Mouse (Mus musculus) embryonic facial prominence, embryonic 12.5 days (tissue): ENCODE measurements at regions not wholly inside any gene's neighbourhood (a gene's known extent, or its start where the extent isn't known, plus 50 kb on each side); places are given as distances from the start of the nearest gene placed in this dataset.

Source experiments
- ATAC-seq: fragments of 200-750 bp; cut with Nextera tagmentation; 2 replicates; pipeline ENCODE4 v1.8.0; 2017; ENCODE audit not compliant: insufficient number of reproducible peaks, insufficient read depth, low FRiP score, low TSS enrichment
- H3K27ac ChIP-seq: fragments of 300-500 bp; sonication (generic); 2 replicates; pipeline ENCODE4 v1.5.1; 2016; ENCODE audit warnings: mild to moderate bottlenecking
- H3K27me3 ChIP-seq: fragments of 300-500 bp; sonication (generic); 2 replicates; pipeline ENCODE4 v1.6.1; 2016; ENCODE audit warnings: mild to moderate bottlenecking, moderate library complexity
- H3K36me3 ChIP-seq: fragments of 300-500 bp; sonication (generic); 2 replicates; pipeline ENCODE4 v1.6.1; 2016; ENCODE audit warnings: mild to moderate bottlenecking
- H3K4me1 ChIP-seq: fragments of 300-500 bp; sonication (generic); 2 replicates; pipeline ENCODE4 v1.6.1; 2016
- H3K4me2 ChIP-seq: fragments of 300-500 bp; sonication (generic); replicated peaks from 2 replicates; pipeline ENCODE4 v1.6.1; 2016; ENCODE audit warnings: mild to moderate bottlenecking, moderate library complexity
- H3K4me3 ChIP-seq: fragments of 300-500 bp; sonication (generic); 2 replicates; pipeline ENCODE4 v1.5.1; 2016; ENCODE audit warnings: mild to moderate bottlenecking
- H3K9ac ChIP-seq: fragments of 300-500 bp; sonication (generic); 2 replicates; pipeline ENCODE4 v1.6.1; 2016; ENCODE audit warnings: mild to moderate bottlenecking, moderate library complexity
- H3K9me3 ChIP-seq: fragments of 300-500 bp; sonication (generic); 2 replicates; pipeline ENCODE4 v1.6.1; 2016; ENCODE audit warnings: mild to moderate bottlenecking, moderate library complexity
- WGBS: fragments of 180-500 bp; shearing (Covaris S2); methylation state at CpG from one replicate; pipeline ENCODE4 v1.1.7; 2016; 5-methylcytosine and 5-hydroxymethylcytosine counted together

DNA sequence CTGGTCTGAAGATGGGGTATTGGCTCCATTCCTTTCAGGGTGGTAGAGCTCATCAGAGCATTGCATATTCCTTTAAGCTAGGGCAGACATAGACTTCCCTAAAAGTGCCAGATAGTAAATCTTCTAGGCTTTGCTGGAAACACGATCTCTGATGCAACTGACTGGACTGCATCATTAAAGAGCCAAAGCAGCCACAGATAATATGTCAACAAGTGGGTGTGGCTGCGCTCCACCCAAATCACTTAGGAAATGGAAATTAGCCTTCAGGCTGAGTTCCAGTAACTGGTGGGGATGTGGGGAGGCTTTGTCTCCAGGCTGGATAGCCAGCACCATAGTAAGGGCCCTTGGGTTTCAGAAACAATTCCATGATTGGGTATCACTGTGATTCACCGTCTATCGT, 97.3 kb upstream of the Gm12728 start:
- WGBS = 85% methylated on average over 4 of the region's 4 CpGs
- no peak for ATAC-seq
- Histone ChIP-seq H3K4me1 (peaks cover 14% of the 10 kb centered on the region; the same call in 1 of the 2 replicates), H3K27ac (no peak overlapping the region), H3K36me3 (no peaks in the 10 kb centered on the region), H3K4me3 (no peak overlapping the region), H3K27me3 (no peaks in the 10 kb centered on the region), H3K4me2 (no peak overlapping the region), H3K9ac (no peak overlapping the region), H3K9me3 (no peaks in the 10 kb centered on the region)

DNA sequence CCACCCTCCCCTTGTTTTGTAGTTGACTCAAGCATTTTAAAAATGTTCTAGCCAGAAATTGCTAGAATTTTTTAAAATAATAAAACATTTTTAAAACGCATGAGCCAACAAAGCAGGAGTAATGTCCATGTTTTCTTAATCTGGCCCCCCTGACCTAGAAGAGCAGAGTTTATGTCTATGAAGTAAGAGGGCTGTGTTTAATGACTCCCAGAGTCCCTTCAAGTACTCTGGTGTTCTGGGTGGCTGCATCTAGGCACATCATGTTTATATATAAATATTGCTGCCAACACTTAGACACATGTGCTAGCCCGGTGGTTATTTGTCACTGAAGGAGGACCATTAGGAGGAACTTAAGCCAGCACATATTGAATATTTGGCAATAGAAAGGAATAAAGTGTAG, 93.8 kb upstream of the Gm12728 start:
- no peaks in the 10 kb centered on the region; the same call in 1 of the 2 replicates for H3K4me1 ChIP-seq
- no peaks in the 10 kb centered on the region for H3K36me3 ChIP-seq
- no peak for ATAC-seq
- H3K9ac ChIP-seq = no peak overlapping the region
- 63% methylated on average over 2 of the region's 2 CpGs for WGBS
- no peak overlapping the region for H3K4me3 ChIP-seq
- H3K4me2 ChIP-seq = no peak overlapping the region
- no peak overlapping the region for H3K27ac ChIP-seq
- H3K9me3 ChIP-seq = no peaks in the 10 kb centered on the region
- no peaks in the 10 kb centered on the region for H3K27me3 ChIP-seq

DNA sequence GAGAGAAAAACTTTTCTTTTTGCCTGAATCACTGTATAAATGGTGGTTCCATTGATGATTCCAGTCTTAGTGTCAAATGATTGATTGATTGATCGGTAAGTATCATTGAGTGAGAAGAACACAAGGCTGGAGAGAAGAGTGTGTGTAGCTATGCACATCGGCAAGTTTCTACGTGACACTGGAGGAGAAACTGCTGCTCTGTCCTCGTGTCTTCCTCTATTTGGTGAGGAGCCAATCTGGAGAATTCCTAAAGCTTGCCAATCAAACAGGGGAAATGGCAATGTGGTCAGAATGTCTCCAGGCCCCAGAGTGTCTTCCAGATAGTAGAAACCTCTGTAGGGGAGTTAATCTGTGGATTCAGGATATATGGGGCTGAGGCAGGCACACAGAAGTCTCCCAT, 92.5 kb upstream of the Gm12728 start:
- Histone ChIP-seq H3K9ac (no peak overlapping the region), H3K27me3 (no peaks in the 10 kb centered on the region), H3K4me1 (no peaks in the 10 kb centered on the region; the same call in 1 of the 2 replicates), H3K4me2 (no peak overlapping the region), H3K36me3 (no peaks in the 10 kb centered on the region), H3K9me3 (no peaks in the 10 kb centered on the region), H3K27ac (no peak overlapping the region), H3K4me3 (no peak overlapping the region)
- no peak for ATAC-seq
- 80% methylated on average over 4 of the region's 4 CpGs for WGBS

DNA sequence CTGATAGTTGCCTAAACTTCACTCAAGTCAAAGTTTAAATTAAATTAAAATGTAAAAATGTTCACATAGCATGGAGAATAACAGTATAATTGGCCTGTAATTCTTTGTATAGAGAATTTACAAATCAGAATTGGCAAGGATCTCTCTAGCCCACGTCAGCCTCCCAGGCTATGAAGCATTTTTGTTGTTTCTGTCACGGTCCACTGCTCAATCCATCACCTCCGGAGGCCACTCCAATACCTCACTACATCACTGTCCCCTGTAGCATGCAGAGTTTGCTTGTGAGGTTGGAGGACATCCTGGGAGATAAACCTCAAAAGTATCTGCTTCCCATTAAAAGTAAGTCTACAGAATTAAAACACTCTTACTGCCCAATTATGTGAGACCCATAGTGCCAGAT, 87.6 kb upstream of the Gm12728 start:
- H3K27ac ChIP-seq = no peak overlapping the region
- H3K9me3 ChIP-seq = no peaks in the 10 kb centered on the region
- WGBS = 56% methylated on average over 3 of the region's 3 CpGs
- H3K27me3 ChIP-seq = no peaks in the 10 kb centered on the region
- no peak overlapping the region for H3K9ac ChIP-seq
- ATAC-seq = no peak
- no peak overlapping the region for H3K4me2 ChIP-seq
- no peaks in the 10 kb centered on the region; the same call in 1 of the 2 replicates for H3K4me1 ChIP-seq
- no peak overlapping the region for H3K4me3 ChIP-seq
- H3K36me3 ChIP-seq = no peaks in the 10 kb centered on the region

DNA sequence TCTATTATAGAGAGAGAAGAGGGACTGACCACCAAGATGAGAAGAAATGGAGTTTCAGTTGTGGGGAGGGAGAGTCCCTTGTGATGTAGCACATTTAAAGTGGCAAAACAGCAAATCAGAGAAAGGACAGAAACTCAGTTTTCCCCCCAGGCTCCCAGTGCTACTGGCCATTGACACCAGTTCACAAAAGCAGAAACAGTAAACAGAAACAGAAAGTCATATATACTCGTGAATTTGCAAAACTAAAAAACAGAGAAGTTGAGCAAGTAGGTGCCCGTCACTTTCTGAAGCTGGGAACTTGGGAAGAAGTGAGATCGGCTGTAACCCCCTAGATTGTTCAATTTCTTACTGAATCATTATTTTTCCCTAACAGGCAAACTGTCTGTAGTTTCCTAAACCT, 86.3 kb upstream of the Gm12728 start:
- Histone ChIP-seq H3K27ac (no peak overlapping the region), H3K9ac (no peak overlapping the region), H3K36me3 (no peaks in the 10 kb centered on the region), H3K4me3 (no peak overlapping the region), H3K4me2 (no peak overlapping the region), H3K4me1 (no peaks in the 10 kb centered on the region), H3K9me3 (no peaks in the 10 kb centered on the region), H3K27me3 (no peaks in the 10 kb centered on the region)
- ATAC-seq = no peak
- 78% methylated on average over 3 of the region's 3 CpGs for WGBS

DNA sequence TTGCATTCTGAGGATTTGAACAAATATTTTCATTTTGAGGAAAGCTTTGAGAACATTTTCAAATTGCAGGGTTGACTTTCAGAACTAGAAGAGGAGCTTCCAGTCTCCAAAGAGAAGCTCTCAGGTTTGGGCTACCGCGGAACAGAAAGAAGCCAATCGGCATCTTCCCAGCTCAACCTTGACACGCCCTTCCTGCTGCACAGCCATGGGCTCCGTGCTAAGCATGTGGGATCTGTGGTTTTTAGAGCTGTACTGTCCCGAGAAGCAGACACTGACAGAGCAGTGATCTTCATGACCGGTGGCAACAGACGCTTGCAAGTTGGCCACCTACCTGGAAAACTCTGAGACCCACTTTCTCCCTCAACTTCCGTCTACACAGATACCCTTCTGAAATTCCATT, 85.4 kb upstream of the Gm12728 start:
- no peak for ATAC-seq
- no peak overlapping the region for H3K9ac ChIP-seq
- no peak overlapping the region for H3K27ac ChIP-seq
- H3K4me2 ChIP-seq = no peak overlapping the region
- no peak overlapping the region for H3K4me3 ChIP-seq
- WGBS = 89% methylated on average over 9 of the region's 9 CpGs
- H3K9me3 ChIP-seq = no peaks in the 10 kb centered on the region
- H3K27me3 ChIP-seq = no peaks in the 10 kb centered on the region
- no peaks in the 10 kb centered on the region for H3K4me1 ChIP-seq
- no peaks in the 10 kb centered on the region for H3K36me3 ChIP-seq

DNA sequence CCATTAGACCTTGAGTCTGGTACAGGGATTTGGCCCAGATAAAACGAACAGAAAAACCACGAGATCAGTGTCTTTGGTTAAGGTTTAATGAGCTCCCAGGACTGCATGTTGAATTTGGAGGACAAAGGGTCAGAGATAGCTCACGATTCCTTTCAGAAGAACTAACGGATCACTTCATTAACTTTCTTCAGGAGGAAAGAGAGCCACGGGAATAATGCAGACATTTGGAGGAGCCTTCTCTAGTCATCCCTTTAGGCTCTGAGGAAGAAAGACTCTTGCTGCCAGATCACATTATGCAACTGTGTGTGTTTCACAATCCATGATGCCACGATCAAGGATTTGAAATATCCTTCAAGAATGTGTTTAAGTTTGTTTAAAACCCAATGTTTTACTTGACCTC, 83.7 kb upstream of the Gm12728 start:
- no peaks in the 10 kb centered on the region for H3K27me3 ChIP-seq
- H3K9ac ChIP-seq = no peak overlapping the region
- H3K4me1 ChIP-seq = no peaks in the 10 kb centered on the region
- H3K4me3 ChIP-seq = no peak overlapping the region
- no peaks in the 10 kb centered on the region for H3K9me3 ChIP-seq
- no peaks in the 10 kb centered on the region for H3K36me3 ChIP-seq
- no peak overlapping the region for H3K27ac ChIP-seq
- WGBS = 72% methylated on average over 6 of the region's 6 CpGs
- no peak for ATAC-seq
- no peak overlapping the region for H3K4me2 ChIP-seq

DNA sequence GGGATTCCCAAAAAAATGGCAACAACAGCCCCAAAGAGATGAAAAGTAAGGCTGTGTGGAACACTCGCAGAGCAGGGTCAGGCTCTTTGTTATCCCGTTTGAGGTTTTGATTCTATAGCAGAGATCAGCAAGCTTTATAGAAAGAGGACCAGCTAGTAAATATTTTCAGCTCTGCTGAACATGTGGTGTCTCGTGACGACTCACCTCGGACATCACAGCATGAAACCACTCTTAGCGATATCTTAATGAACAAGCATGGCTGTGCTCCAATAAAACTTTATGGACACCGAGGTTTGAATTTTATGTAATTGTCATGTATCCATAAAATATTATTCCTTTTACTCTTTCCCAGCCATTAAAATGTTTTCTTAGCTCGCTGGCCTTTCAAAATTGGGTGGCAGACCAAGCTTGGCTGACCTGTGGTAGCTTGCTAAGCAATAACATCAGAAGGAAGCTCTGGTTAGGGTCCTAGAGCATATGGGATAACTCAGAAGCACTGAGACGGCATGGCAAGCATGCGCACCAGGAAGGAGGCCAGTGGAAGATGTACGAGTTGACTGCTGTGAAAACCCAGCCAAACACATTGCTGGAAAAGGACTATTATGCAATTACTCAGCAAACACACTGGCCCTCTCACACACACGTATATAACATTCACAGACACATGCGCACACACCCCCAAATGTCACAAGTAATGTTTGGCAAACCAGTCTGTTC, 81.4 kb upstream of the Gm12728 start:
- Histone ChIP-seq H3K9me3 (0 out of 2 replicates have a peak, but pooled peaks cover 3% of the 10 kb centered on the region), H3K27me3 (no peaks in the 10 kb centered on the region), H3K36me3 (no peaks in the 10 kb centered on the region), H3K4me1 (no peaks in the 10 kb centered on the region), H3K4me3 (no peak overlapping the region), H3K9ac (no peak overlapping the region), H3K4me2 (no peak overlapping the region), H3K27ac (no peak overlapping the region)
- no peak for ATAC-seq
- WGBS = 87% methylated on average over 13 of the region's 13 CpGs

DNA sequence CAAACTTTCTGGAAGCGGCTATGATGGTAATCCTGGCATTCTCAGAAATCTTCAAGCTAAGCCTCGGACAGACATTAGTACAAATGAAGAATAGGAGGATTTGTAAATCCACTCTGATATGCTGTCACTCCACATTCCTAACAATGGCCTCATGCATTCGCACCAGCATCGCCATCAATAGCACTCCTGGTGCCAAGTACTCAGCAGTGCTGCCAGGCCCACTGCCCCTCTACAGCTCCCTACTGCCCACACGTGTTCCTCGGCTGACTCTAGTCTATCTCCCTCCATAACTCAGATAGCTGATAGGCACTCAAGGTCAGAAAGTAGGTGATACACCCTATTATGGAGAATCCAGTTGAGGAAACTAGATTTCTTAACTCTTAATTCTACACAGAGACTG, 75.7 kb upstream of the Gm12728 start:
- Histone ChIP-seq H3K27ac (no peak overlapping the region), H3K27me3 (no peaks in the 10 kb centered on the region), H3K9me3 (0 out of 2 replicates have a peak, but pooled peaks cover 9% of the 10 kb centered on the region), H3K9ac (no peak overlapping the region), H3K4me2 (no peak overlapping the region), H3K4me1 (no peaks in the 10 kb centered on the region), H3K4me3 (no peak overlapping the region), H3K36me3 (no peaks in the 10 kb centered on the region)
- ATAC-seq = no peak
- 92% methylated on average over 6 of the region's 6 CpGs for WGBS

DNA sequence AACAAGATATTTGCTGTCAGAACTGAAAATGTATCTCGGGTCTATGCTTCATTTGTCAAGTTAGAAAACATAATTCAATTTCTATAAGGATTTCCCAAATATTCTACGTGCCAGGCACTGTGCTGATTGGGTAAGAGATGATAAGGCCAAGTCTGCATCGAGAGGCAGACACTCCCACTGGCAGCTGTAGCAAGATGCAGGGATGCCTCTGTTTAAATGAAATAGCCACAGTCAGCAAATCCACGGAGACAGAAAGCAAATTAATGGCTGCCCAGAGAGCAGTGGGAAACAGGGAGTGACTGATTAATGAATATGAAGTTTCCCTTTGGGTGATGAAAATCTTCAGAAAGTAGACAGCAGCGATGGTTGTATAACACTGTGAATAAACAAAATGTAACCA, 71.6 kb upstream of the Gm12728 start:
- no peak for ATAC-seq
- WGBS = 71% methylated on average over 5 of the region's 5 CpGs
- H3K27ac ChIP-seq = no peak overlapping the region

DNA sequence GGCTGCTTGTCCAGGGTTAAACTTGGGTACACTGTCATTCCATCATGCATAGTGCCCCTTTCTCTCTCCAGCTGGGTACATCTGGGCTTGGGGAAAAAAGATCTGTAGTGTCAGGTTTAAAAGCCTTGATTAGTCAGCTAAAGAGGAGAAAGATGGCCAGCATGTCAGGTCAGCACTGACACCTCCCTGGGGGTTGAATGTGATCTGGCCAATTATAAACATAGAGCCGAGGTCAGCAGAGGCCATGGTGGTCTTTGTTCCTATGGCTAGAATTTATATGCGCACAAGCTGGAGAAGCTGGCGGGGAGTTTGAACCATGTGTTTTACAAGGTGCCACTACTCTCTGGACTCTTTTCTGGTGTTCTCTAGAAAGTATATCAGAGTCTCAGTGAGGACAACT, 61.0 kb upstream of the Gm12728 start:
- no peak overlapping the region for H3K27ac ChIP-seq
- ATAC-seq = no peak
- WGBS = 52% methylated on average over 3 of the region's 3 CpGs
- no peaks in the 10 kb centered on the region for H3K9me3 ChIP-seq
- H3K4me1 ChIP-seq = no peaks in the 10 kb centered on the region
- no peaks in the 10 kb centered on the region for H3K27me3 ChIP-seq
- no peak overlapping the region for H3K9ac ChIP-seq
- H3K36me3 ChIP-seq = no peaks in the 10 kb centered on the region
- no peak overlapping the region for H3K4me3 ChIP-seq
- no peak overlapping the region for H3K4me2 ChIP-seq

More for the DNA sequence above, 71.6 kb upstream of the Gm12728 start:
- no peaks in the 10 kb centered on the region for H3K27me3 ChIP-seq
- H3K36me3 ChIP-seq = no peaks in the 10 kb centered on the region
- no peak overlapping the region for H3K4me2 ChIP-seq
- no peak overlapping the region for H3K4me3 ChIP-seq
- no peak overlapping the region for H3K9ac ChIP-seq
- H3K4me1 ChIP-seq = no peaks in the 10 kb centered on the region
- 0 out of 2 replicates have a peak, but pooled peaks cover 5% of the 10 kb centered on the region for H3K9me3 ChIP-seq

DNA sequence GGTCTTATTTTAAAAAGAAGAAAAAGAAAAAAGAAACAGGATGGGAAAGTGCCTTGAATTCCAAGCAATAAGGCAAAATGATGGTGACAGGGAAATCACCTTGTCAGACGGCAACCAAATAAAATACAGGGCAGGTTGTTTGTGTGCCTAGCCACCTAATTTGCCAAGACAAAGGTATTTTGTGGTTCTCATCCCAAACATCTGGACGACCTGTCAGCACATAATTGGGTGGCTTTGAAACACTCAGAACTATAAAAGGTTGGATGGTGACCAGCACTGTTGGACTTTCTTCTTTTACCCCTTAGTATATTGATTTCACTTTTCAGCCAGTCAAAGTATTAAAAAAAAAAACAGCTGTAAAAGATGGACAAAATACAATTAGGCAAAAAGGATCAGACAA, 58.8 kb upstream of the Gm12728 start:
- H3K4me1 ChIP-seq = no peaks in the 10 kb centered on the region
- 45% methylated on average over 2 of the region's 2 CpGs for WGBS
- H3K4me3 ChIP-seq = no peak overlapping the region
- H3K9ac ChIP-seq = no peak overlapping the region
- H3K9me3 ChIP-seq = no peaks in the 10 kb centered on the region
- H3K36me3 ChIP-seq = no peaks in the 10 kb centered on the region
- no peak for ATAC-seq
- H3K27ac ChIP-seq = no peak overlapping the region
- no peak overlapping the region for H3K4me2 ChIP-seq
- H3K27me3 ChIP-seq = no peaks in the 10 kb centered on the region
